Mouse (Mus musculus) heart, postnatal 25 days (tissue): ENCODE results near the gene Cdhr3. TPM values are rescaled to one million over a fixed set of nuclear protein-coding genes. Genes with fewer than 3 reads are reported as not detected.
"Not testable (repeated sequence)": the region's sequence is repeated elsewhere in the genome, so short reads cannot be mapped to it uniquely, and the experiment has no call there.

Source experiments
- DNase-seq: peaks from one replicate; pipeline ENCODE4 v3.0.0; 2022; ENCODE audit warnings: low spot score
- intact Hi-C: fragments of 180-260 bp; cut with DNase I; formaldehyde crosslinking; loops from one replicate; pipeline ENCODE4 v1.15.1; 2025
- total RNA-seq, 2 experiments: library from RNA; stranded (reverse); gene quantifications; 2 replicates each; pipeline ENCODE4 v1.2.3; 2021

Cdhr3 gene
- total RNA-seq, 2 experiments from 2014 or later = 0.67 to 0.73 TPM

GRCm38 (mm10) chr12:33084683-33085082, 8.0 kb downstream of the Cdhr3 start:
- no peak for DNase-seq
- intact Hi-C loops = no loop called here

- intact Hi-C loops = no loop called here
- peak; percentile 23 for DNase-seq
These were observed 9.3 kb downstream of the Cdhr3 start for GRCm38 (mm10) chr12:33083362-33083761.

GRCm38 (mm10) chr12:33076309-33076708, 16.4 kb downstream of the Cdhr3 start:
- intact Hi-C loops = no loop called here
- DNase-seq = no peak

DNA sequence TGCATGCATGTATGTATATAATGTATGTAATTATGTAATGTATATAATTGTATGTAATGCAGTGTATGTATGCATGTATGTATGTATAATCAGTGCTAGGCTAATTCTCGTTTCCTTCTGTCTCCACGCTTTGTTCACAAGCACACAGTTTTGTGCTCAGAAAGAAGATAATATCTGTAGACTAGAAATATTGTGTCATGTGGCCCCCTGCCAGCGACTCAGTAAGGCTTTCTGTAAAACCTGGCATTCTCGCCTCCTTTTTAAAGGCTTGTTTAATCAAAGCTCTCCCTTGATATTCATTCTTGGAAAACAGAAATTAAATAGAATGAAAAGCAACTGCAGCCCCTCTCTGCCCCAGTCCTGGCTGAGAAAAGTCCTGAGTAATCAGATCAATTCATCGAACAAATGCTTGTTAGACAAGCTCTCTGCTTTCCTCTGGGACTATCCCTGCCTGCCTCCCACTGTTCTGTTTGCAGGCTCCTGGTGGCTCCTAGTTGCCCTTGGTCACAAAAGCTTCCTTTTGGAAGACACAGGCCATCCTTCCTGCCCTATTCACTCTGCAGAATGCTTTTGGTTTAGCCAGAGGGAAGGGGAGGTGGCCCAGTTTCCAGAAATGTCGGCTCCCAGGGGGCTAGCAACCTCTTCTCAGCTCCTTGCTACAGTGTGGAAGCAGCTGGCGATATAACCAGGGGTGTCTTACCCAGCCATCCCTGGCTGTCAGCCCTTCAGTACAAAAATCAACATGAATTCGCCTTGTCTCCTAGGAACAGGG, 20.6 kb downstream of the Cdhr3 start:
- intact Hi-C loops = no loop called here
- DNase-seq = no peak

DNA sequence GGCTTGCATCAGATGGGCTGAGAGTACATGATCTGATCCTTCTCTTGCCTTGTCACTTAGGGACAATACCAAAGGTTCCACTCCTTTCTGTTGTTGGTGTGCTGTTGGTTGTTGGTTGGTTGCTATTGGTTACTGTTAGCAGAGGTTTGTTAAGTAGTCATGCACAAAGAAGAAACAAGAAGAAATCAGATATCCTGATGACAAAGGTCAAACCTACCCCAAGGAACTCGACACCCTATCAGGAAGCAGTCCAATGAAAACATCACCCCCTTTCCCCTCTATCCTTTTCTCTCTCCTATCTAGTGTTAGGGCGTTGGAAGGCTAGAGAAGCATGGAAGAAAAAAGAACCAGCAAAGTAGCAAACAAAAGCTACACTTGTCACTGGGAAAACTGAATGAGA, 23.7 kb downstream of the Cdhr3 start:
- no peak for DNase-seq
- intact Hi-C loops = no loop called here

DNA sequence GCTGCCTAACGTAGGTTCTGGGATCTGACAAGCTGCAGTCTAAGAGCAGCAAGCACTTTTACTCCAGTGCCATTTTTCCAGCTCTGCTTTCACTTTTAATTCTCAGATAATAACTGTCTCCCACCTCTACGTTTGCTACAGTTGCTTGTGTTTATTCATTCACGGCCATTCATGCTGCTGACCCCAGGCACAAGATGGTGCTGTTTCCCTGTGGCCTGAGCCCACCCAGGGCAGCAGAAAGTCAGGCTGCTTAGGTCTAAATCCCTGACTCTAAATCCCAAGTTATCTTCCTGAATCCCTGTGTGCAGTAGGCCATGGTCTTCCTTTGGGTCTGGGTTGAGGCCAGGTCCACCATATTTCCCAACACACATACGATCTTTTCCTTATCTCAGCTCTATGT, 26.3 kb downstream of the Cdhr3 start:
- intact Hi-C loops = no loop called here
- DNase-seq = no peak

- DNase-seq = no peak
- intact Hi-C loops = no loop called here
These were observed 27.5 kb downstream of the Cdhr3 start for GRCm38 (mm10) chr12:33065162-33065561.

DNA sequence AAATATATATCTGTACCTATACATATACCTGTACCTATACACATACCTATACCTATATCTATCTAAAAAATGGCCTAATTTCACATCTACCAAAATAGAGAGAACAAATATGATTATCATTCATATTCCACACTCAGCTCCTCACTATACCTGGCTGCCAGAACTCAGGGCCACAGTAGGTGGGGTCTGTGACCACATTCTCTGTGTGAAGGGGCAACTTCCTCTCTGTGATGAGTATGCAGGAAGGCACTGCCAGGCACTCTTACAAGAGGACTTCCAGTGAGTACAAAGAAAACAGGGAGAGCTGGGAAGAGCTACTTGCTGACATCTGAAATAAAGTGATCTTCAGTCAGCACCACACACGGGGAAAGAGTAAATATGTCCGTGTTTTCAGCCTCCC, 28.4 kb downstream of the Cdhr3 start:
- intact Hi-C loops = no loop called here
- DNase-seq = no peak

GRCm38 (mm10) chr12:33063250-33063649, 29.4 kb downstream of the Cdhr3 start:
- intact Hi-C loops = no loop called here
- DNase-seq = no peak

GRCm38 (mm10) chr12:33062379-33062778, 30.3 kb downstream of the Cdhr3 start:
- DNase-seq, intact Hi-C loops: not testable (repeated sequence)

DNA sequence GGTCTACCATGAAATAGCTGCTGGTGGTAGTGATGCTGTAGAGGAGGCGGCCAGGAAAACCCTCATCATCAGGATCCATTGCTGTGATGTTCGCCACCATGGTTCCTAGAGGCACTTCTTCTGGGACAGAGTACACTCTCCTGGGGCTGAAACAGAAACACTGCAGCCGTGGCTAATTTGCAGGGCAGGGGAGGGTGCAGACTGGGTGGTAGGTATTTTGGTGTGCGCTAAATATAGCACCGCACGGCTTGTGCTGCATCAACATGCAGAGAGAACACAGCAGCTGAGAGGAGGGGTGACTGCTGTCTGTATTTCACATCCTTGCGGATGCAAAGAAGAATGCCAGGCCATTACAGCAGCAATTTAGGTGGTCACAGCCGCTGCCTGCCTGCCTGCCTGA, 31.0 kb downstream of the Cdhr3 start:
- intact Hi-C loops = no loop called here
- no peak for DNase-seq

DNA sequence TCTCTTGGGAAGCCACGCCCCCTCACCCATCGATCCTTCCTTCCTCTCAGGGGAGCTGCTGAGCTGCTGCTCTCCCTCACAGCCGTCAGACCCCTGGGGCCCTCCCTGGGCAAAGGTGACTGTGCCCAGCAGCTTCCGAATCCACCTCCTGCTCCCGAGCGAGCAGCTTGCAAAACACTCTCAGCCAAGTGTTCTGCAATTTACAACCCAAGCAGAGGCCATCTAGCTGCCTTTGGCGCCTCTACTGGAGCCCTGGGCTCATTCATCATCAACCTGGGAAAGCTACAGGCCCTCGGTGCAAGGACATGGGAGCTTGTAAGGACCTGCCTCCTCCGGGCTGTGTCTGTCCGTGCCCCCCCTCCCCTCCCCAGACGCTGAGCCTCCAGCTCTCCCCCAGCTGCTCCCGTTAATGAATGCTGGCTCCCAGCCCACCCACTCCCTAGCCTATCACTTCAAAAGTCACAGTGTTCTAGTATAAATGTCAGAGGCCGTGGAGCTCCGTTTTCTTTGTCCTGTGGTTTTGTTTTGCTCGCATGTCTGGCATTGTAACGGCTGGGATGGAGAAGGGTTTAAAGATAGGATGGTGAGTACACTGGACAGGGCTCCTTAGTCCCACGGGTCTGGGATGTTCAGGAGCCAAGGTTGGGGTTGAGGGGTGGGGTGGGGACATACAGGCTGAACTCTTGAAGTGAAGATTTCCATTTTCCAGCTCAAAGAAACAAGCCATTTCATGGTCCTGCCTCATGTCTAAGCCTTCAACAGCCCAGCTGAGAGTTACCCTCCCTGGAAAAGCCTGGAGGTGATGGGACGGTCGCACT, 35.2 kb downstream of the Cdhr3 start:
- intact Hi-C loops = no loop called here
- no peak for DNase-seq

- DNase-seq = no peak
- intact Hi-C loops = no loop called here
These were observed 36.1 kb downstream of the Cdhr3 start for GRCm38 (mm10) chr12:33056574-33056973.

DNA sequence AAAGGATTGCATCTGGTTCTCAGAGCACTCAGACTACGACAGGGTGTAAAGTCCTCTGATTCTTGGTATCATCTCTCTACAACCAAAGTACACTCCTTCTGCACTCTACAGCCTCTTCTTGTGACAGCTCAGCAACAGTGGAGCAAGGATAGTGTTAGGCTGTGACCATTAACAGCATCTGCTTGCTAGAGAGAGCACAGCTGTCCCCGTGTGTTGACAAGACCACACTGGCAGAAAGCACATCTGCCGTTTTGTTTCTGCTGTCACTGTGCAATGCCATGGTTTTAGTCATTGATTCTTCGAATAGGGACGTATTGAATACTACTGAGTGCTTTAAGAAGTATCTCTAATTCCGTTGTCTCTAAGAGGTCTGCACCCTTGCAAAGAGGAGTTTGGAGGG, 36.6 kb downstream of the Cdhr3 start:
- intact Hi-C loops = no loop called here
- DNase-seq = no peak

DNA sequence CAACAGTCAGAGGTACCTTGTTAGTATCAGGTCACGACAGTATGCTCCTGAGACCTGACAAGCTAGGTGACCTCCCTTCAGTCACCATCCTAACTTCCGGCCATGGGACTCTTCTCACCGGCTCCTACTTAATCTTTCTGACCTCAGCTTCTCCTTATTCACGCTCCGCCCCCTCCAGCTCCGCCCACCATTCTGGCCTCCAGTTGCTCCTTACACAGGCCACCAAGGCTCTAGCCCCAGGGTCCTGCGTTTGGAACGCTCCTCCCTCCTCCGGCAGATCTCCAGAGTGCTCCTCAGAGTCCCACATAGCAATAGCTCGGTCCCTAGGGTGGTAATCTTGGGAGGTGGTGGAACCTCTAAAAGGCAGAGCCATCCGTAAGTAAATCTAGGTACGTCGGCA, 38.9 kb downstream of the Cdhr3 start:
- intact Hi-C loops = no loop called here
- DNase-seq = no peak

DNA sequence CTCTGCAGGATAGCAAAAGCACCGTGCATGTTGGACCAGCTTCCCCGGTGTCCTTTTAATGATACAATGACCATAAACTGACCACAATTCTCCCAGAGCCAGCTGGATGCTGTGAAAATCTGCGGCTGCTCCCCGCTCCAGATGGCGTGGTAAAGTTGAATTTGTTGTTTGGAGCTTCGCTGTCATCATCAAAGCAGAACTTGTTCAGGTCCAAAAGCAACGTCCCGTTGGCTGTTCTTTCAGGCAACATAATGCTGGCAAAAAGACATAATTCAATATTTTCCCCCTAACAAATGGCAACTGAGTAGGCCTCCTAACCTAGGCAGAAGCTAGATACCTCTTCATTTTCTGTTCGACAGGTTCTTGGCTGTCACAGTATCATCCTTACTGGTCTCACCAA, 39.4 kb downstream of the Cdhr3 start:
- DNase-seq = no peak
- intact Hi-C loops = no loop called here

GRCm38 (mm10) chr12:33048391-33048790, 44.3 kb downstream of the Cdhr3 start:
- intact Hi-C loops = no loop called here

GRCm38 (mm10) chr12:33046434-33046833, 46.2 kb downstream of the Cdhr3 start:
- no peak for DNase-seq
- intact Hi-C loops = no loop called here

More at GRCm38 (mm10) chr12:33048391-33048790, 44.3 kb downstream of the Cdhr3 start:
- no peak for DNase-seq

DNA sequence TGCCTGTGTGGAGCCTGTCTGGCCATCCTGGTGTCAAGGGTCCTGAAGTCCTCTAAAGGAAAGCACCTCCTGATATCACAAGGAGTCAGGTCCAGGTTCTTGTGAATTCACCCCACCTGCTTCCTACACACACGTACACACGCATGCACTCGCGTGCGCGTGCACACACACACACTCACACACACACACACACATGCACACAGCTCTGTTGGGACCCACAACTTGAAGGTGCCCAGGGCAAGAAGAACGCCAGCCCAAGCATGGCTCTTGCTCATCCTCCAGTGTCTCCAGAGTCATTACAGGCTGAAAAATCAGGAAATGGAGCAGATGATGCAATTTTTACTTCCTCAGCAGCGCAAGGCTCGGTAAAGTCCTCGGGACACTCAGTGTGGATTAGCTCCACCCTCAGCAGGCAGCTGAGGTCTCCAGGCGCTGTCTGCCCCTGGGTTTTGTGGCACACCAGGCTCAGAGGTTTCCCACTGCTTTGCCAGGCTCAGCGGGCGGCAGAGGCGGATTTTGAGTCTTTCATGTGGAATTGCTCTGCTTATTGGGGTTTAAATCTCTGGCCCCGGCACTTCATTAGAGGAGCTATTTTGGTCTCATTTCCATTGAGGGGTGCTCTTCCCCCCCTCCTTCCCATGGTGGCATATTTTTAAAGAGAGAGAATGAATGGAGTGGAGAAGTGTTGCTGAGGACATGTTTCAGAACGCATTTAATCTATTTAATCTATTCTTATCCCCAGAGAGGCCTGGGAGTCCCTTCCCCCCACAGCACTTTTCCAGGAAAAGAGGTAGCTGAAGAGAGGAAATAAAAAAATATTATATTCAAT, 46.9 kb downstream of the Cdhr3 start:
- intact Hi-C loops = no loop called here
- no peak for DNase-seq

GRCm38 (mm10) chr12:33041476-33041875, 51.2 kb downstream of the Cdhr3 start:
- intact Hi-C loops = no loop called here
- no peak for DNase-seq
